Mouse (Mus musculus) cortical plate, adult 2 months (tissue): ENCODE measurements around the gene Nf1.

ENCODE experiments used
- CTCF ChIP-seq: fragments of 200-500 bp; IDR thresholded peaks from 2 replicates; pipeline ENCODE4 v1.5.1; 2011; ENCODE audit warnings: mild to moderate bottlenecking, control low read depth, low read length; ENCODE audit not compliant: insufficient read depth; ENCODE audit errors: extremely low read depth
- POLR2A ChIP-seq: fragments of 200-500 bp; IDR thresholded peaks from 2 replicates; pipeline ENCODE4 v1.6.1; 2011; ENCODE audit warnings: mild to moderate bottlenecking, low read length, control low read depth; ENCODE audit not compliant: insufficient read depth; ENCODE audit errors: extremely low read depth

DNA sequence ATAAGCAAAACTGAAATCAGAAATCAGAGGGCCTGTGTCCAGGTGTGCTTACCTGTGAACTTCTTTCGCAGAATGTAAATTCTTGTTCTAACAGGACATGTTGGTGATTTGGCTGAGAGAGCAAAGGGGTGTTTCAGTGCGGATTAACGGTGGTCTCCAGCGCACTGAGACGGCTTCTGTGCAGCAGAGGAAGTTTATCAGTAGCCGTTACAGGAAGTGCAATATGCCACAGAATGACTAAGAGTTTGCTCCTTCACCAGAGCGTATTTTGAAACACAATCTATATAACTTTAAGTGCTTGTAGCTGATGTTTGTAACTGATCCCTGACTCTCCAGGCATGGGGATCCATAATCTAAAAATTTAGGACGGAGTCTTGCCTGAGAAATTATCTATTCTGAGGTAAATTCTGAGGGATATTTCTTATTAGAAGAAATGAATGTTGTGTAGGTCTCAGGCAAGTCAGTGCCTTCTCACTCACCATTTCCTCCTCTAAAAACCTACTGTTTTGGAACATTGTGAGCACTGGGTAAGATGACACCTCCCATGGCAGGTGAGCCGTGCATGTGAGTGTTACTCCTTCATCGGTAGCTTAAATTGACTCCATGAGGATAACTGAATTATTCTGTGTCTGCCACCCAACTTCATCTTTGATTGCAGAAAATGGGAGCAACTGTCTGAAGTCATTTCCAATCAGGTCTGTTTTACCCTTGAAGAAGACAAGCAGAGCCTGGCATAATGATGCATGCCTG, 184.2 kb downstream of the Nf1 start, which contains the start of gene Evi2b:
- TF ChIP-seq CTCF (no peak), POLR2A (no peak)
